Mouse (Mus musculus): ENCODE results near the gene RPS10-NUDT3. TPM values are rescaled to one million over a fixed set of nuclear protein-coding genes. Genes with fewer than 3 reads are reported as not detected.

The RPS10-NUDT3 gene
- polyA plus RNA-seq, 1 experiment from 2014 or later, result not detected

DNA sequence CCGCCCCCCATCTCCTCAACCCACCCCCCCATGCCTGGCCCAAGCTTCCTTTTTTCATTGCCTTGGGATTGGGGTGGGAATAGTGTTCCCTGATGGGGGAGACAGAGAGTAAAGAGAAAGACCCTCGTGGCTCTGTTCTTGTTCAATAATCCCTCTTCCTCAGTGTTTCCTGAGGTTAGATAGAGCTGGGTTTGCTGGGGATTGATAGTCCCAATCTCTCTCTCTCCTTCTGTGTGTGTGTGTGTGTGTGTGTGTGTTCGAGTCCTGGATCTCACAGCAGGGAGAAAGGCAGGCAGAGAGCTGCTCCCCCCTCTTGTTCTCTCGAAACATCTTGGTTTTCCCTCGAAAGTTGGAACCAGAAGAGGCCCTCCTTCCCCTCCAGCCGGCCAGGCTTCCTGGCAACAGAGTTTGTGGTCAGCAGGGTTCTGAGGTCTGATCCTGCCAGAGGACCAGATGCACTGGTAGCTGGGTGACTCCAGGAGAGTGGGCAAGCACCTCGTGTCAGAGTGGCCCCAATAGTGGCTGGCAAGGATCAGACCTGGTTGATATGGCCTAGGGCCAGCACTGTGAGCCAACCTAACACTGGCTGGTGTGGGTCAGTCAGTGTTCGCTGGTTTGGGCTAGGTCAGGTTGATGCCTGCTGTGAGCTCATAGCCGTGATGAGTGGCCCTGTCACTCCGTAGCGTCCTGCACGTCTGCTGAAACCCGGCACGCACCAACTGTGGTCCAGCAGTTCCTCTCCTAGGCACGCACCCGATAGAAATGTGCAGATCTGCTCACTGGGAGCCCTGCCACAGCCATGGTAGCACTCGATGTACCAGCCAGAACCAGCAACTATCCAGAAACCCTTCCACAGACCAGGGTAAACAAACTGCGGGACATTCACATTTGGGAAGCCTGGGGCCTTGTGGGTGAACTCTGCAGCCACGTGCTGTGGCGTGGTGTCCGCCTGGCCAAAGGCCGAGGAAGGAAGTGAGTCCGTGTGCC lies 82.5 kb downstream of the RPS10-NUDT3 start:
- no peak overlapping the region for H3K4me3 ChIP-seq (ENCODE audit: low read depth, low read length)
- H3K9me3 ChIP-seq (replicated peaks; ENCODE audit: control insufficient read depth, low read length), result no peaks in the 10 kb centered on the region
- 75% methylated on average over 23 of the region's 23 CpGs for WGBS (ENCODE audit: insufficient replicate concordance)
- no peaks in the 10 kb centered on the region for H3K36me3 ChIP-seq (ENCODE audit: control insufficient read depth, insufficient read depth, low read length)
- no peak overlapping the region for H3K9ac ChIP-seq (ENCODE audit: low read depth, low read length)
- H3K27ac ChIP-seq (ENCODE audit: low read depth, low read length), result no peak overlapping the region
- no peaks in the 10 kb centered on the region for H3K27me3 ChIP-seq (ENCODE audit: control insufficient read depth, insufficient read depth, low read length)
- no peak for ATAC-seq (replicated peaks; ENCODE audit: insufficient number of reproducible peaks, low FRiP score, low TSS enrichment)
- peaks cover 12% of the 10 kb centered on the region for H3K4me1 ChIP-seq (ENCODE audit: control insufficient read depth, insufficient read depth, low read length)
- no peak overlapping the region for H3K4me2 ChIP-seq

DNA sequence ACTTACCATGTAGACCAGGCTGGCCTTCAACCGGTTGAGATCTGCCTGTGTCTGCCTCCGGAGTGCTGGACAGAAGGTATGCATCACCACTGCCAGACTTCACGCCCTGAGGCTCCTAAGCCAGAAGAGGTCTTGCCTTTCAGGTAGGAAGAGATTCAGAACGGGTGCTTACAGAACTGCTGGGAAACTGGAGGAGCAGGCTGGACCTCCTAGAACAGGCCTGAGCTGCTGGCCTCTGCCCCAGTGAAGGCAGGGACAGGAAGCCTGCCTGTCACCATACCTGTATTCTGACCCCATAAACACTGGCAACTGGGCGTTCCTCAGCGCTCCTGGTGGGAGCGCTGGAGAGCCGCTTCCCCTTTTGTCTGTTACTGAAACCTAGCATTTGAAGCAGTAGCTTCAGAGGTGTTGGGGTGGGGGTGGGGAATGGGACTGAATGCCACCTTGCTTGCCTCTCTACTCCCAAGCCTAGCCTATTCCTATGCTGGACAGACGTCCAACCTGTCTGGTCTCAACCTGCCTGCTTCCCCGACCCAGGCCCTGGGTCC lies 83.6 kb downstream of the RPS10-NUDT3 start:
- H3K9ac ChIP-seq (ENCODE audit: low read depth, low read length), result no peak overlapping the region
- no peaks in the 10 kb centered on the region for H3K27me3 ChIP-seq (ENCODE audit: control insufficient read depth, insufficient read depth, low read length)
- WGBS (ENCODE audit: insufficient replicate concordance), result 59% methylated on average over 10 of the region's 10 CpGs
- no peak overlapping the region for H3K27ac ChIP-seq (ENCODE audit: low read depth, low read length)
- H3K36me3 ChIP-seq (ENCODE audit: control insufficient read depth, insufficient read depth, low read length), result no peaks in the 10 kb centered on the region
- ATAC-seq (replicated peaks; ENCODE audit: insufficient number of reproducible peaks, low FRiP score, low TSS enrichment), result no peak
- peaks cover 12% of the 10 kb centered on the region for H3K4me1 ChIP-seq (ENCODE audit: control insufficient read depth, insufficient read depth, low read length)
- H3K4me3 ChIP-seq (ENCODE audit: low read depth, low read length), result no peak overlapping the region
- H3K4me2 ChIP-seq, result no peak overlapping the region
- H3K9me3 ChIP-seq (replicated peaks; ENCODE audit: control insufficient read depth, low read length), result no peaks in the 10 kb centered on the region

DNA sequence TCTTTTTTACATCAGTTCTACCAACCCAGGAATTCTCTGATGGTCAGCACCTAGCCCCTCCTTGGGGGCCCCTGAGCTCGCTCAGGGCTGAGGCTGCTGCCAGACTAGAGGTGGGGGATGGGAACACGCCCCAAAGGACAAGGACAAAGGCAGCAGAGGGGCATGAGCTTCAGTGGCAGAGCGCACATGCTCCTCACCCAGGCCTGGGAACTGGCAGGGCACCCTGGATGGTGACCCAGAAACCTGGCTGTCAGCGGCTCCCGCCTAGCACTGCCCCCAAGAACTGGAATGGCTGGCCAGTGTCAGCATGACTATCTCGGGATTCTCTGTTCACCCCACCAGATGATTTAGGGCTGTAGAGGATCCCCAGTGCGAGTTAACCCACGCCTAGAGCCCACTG lies 85.8 kb downstream of the RPS10-NUDT3 start:
- H3K4me3 ChIP-seq (ENCODE audit: low read depth, low read length), result no peak overlapping the region
- no peaks in the 10 kb centered on the region for H3K27me3 ChIP-seq (ENCODE audit: control insufficient read depth, insufficient read depth, low read length)
- peaks cover 12% of the 10 kb centered on the region for H3K4me1 ChIP-seq (ENCODE audit: control insufficient read depth, insufficient read depth, low read length)
- no peaks in the 10 kb centered on the region for H3K36me3 ChIP-seq (ENCODE audit: control insufficient read depth, insufficient read depth, low read length)
- 0 out of 2 replicates have a peak overlapping the region, but pooled peaks have one; percentile 44 for H3K9ac ChIP-seq (ENCODE audit: low read depth, low read length)
- H3K4me2 ChIP-seq, result no peak overlapping the region
- H3K27ac ChIP-seq (ENCODE audit: low read depth, low read length), result no peak overlapping the region
- ATAC-seq (replicated peaks; ENCODE audit: insufficient number of reproducible peaks, low FRiP score, low TSS enrichment), result no peak
- 62% methylated on average over 8 of the region's 8 CpGs for WGBS (ENCODE audit: insufficient replicate concordance)
- H3K9me3 ChIP-seq (replicated peaks; ENCODE audit: control insufficient read depth, low read length), result no peaks in the 10 kb centered on the region

DNA sequence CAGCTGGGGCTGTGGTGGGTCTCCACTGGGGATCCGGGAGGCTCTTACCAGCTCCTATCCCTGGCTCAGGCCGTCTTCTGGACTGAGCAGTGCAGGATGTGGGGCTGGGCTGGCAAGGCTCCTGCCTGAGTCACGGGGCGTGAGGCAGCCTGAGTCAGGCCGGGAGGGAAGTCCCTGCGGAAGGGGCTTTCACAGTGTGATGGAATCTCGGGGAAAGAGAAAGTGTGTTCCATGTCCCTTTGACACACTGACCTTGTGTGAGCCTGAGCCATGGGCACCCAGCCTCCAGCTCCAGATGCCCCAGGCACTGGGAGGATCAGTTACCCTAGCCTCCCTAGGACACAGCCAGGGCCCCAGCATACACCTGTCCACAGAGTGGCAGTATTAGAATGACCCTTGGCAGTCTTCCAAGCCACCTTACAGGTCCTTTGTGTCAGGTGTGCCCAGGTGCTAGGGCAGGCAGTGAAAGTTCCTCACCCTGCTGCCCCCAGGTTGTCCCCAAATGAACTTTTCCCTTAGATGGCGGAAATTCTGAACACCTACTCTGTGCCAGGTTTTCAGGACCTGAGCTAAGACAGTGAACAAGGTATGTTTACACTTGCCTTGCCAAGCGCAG lies 87.7 kb downstream of the RPS10-NUDT3 start:
- Histone ChIP-seq H3K4me1 (ENCODE audit: control insufficient read depth, insufficient read depth, low read length) (peaks cover 8% of the 10 kb centered on the region), H3K27ac (ENCODE audit: low read depth, low read length) (no peak overlapping the region), H3K9ac (ENCODE audit: low read depth, low read length) (peak overlapping the region; percentile 49; the same call in 1 of the 2 replicates), H3K4me2 (no peak overlapping the region), H3K9me3 (replicated peaks; ENCODE audit: control insufficient read depth, low read length) (no peaks in the 10 kb centered on the region), H3K27me3 (ENCODE audit: control insufficient read depth, insufficient read depth, low read length) (no peaks in the 10 kb centered on the region), H3K36me3 (ENCODE audit: control insufficient read depth, insufficient read depth, low read length) (no peaks in the 10 kb centered on the region), H3K4me3 (ENCODE audit: low read depth, low read length) (no peak overlapping the region)
- 0 out of 2 replicates have a peak, but pooled peaks have one; percentile 29 for ATAC-seq (replicated peaks; ENCODE audit: insufficient number of reproducible peaks, low FRiP score, low TSS enrichment)
- 63% methylated on average over 9 of the region's 9 CpGs for WGBS (ENCODE audit: insufficient replicate concordance)

DNA sequence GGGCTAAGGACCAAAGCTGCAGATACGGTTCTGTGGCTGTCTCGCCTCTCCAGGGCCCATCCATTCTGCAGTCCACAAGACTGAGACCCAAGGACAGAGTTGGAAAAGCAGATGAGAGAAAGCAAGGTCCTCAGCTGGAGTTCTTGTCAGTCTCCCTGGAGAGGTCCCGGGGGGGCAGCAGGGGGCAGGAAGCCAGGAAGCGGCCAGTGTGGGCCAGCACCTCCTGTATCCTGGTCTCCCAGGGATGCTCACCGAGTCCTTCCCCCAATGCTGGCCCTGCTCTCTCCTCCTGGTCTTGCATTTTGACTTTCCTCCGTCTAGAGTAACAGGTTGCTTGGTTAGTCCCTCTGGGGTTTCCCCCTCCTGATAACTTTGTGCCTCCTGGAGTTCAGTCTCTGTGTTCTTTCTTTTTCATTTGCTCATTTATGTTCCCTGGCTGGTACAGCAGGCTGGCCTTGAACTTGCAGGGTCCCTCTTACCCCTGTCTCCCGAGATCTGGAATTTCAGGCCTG lies 88.4 kb downstream of the RPS10-NUDT3 start:
- H3K36me3 ChIP-seq (ENCODE audit: control insufficient read depth, insufficient read depth, low read length), result no peaks in the 10 kb centered on the region
- ATAC-seq (replicated peaks; ENCODE audit: insufficient number of reproducible peaks, low FRiP score, low TSS enrichment), result no peak
- H3K4me2 ChIP-seq, result no peak overlapping the region
- H3K4me3 ChIP-seq (ENCODE audit: low read depth, low read length), result no peak overlapping the region
- peaks cover 8% of the 10 kb centered on the region for H3K4me1 ChIP-seq (ENCODE audit: control insufficient read depth, insufficient read depth, low read length)
- no peaks in the 10 kb centered on the region for H3K9me3 ChIP-seq (replicated peaks; ENCODE audit: control insufficient read depth, low read length)
- H3K9ac ChIP-seq (ENCODE audit: low read depth, low read length), result peak overlapping the region; percentile 49; the same call in 1 of the 2 replicates
- H3K27ac ChIP-seq (ENCODE audit: low read depth, low read length), result no peak overlapping the region
- WGBS (ENCODE audit: insufficient replicate concordance), result 59% methylated on average over 7 of the region's 7 CpGs
- H3K27me3 ChIP-seq (ENCODE audit: control insufficient read depth, insufficient read depth, low read length), result no peaks in the 10 kb centered on the region

DNA sequence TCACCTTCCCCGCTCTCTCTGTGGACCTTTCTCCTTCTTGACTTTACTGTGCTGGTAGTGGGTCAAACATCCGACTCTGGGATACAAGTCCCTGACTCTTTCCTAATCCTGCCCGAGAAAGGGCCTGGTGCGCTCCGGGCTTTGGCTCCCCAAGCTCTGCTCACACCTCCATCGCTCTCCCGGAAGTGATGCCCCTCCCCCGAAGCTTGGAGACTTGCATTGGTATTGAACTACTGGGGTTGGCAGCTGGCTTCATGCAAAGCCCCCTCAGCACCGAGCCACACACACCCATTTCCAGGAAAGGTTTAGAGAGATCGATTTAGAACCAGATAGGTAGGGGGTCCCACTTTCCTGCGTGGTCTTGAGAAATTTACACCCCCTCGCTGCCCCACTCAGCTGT lies 89.0 kb downstream of the RPS10-NUDT3 start:
- H3K27ac ChIP-seq (ENCODE audit: low read depth, low read length), result no peak overlapping the region
- ATAC-seq (replicated peaks; ENCODE audit: insufficient number of reproducible peaks, low FRiP score, low TSS enrichment), result no peak
- H3K4me3 ChIP-seq (ENCODE audit: low read depth, low read length), result no peak overlapping the region
- no peak overlapping the region for H3K9ac ChIP-seq (ENCODE audit: low read depth, low read length)
- WGBS (ENCODE audit: insufficient replicate concordance), result 40% methylated on average over 12 of the region's 12 CpGs
- peaks cover 8% of the 10 kb centered on the region for H3K4me1 ChIP-seq (ENCODE audit: control insufficient read depth, insufficient read depth, low read length)
- no peaks in the 10 kb centered on the region for H3K27me3 ChIP-seq (ENCODE audit: control insufficient read depth, insufficient read depth, low read length)
- no peaks in the 10 kb centered on the region for H3K9me3 ChIP-seq (replicated peaks; ENCODE audit: control insufficient read depth, low read length)
- no peaks in the 10 kb centered on the region for H3K36me3 ChIP-seq (ENCODE audit: control insufficient read depth, insufficient read depth, low read length)
- no peak overlapping the region for H3K4me2 ChIP-seq

DNA sequence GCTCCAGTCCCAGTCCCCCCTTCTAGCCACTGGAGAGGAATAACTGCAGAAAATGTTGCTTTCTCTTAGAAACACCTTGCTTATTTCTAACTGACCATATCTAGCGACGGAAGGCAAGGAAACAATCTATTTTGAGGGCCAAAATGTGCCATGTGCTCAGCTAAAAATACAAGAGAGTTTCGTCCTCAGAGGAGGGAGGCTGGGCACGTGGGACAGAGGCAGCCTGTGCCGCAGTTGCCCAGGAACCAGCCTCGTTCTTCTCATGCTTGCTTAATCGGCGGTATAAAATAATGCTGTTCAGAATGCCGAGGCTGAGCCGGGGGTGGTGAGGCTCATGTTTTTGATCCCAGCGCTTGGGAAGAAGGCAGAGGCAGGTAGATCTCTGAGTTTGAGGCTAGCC lies 90.5 kb downstream of the RPS10-NUDT3 start:
- Histone ChIP-seq H3K9me3 (replicated peaks; ENCODE audit: control insufficient read depth, low read length) (no peaks in the 10 kb centered on the region), H3K4me2 (no peak overlapping the region), H3K36me3 (ENCODE audit: control insufficient read depth, insufficient read depth, low read length) (no peaks in the 10 kb centered on the region), H3K4me1 (ENCODE audit: control insufficient read depth, insufficient read depth, low read length) (peaks cover 5% of the 10 kb centered on the region), H3K9ac (ENCODE audit: low read depth, low read length) (no peak overlapping the region), H3K27me3 (ENCODE audit: control insufficient read depth, insufficient read depth, low read length) (no peaks in the 10 kb centered on the region), H3K27ac (ENCODE audit: low read depth, low read length) (no peak overlapping the region), H3K4me3 (ENCODE audit: low read depth, low read length) (no peak overlapping the region)
- no peak for ATAC-seq (replicated peaks; ENCODE audit: insufficient number of reproducible peaks, low FRiP score, low TSS enrichment)
- 76% methylated on average over 11 of the region's 11 CpGs for WGBS (ENCODE audit: insufficient replicate concordance)

DNA sequence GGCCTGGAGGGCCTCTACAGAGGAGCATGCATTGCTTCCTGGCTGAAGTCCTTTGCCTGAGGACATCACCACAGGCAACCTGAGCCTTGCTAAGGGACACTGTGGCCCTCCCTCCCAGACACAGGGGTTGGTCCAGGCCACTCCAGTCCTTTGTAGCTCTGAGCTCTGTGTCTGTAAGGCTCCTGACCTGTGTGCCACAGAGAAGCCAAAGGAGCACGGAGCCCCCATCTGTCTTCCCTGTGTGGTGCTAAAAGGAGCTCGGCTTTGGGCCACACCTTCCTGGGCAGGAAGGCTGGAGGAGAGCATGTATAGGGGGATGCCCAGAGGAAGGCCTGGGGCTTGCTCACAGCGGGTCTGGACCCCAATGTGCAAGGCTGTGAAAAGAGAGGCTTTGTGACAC lies 93.0 kb downstream of the RPS10-NUDT3 start:
- Histone ChIP-seq H3K9ac (ENCODE audit: low read depth, low read length) (no peak overlapping the region), H3K27ac (ENCODE audit: low read depth, low read length) (no peak overlapping the region), H3K4me2 (no peak overlapping the region), H3K9me3 (replicated peaks; ENCODE audit: control insufficient read depth, low read length) (no peaks in the 10 kb centered on the region), H3K36me3 (ENCODE audit: control insufficient read depth, insufficient read depth, low read length) (no peaks in the 10 kb centered on the region), H3K4me1 (ENCODE audit: control insufficient read depth, insufficient read depth, low read length) (no peaks in the 10 kb centered on the region), H3K27me3 (ENCODE audit: control insufficient read depth, insufficient read depth, low read length) (no peaks in the 10 kb centered on the region), H3K4me3 (ENCODE audit: low read depth, low read length) (no peak overlapping the region)
- no peak for ATAC-seq (replicated peaks; ENCODE audit: insufficient number of reproducible peaks, low FRiP score, low TSS enrichment)
- WGBS (ENCODE audit: insufficient replicate concordance), result 80% methylated on average over 3 of the region's 3 CpGs
